Mouse (Mus musculus) heart, embryonic 15.5 days (tissue): ENCODE data around the gene Pgpep1l. TPM values are rescaled to one million over a fixed set of nuclear protein-coding genes. Genes with fewer than 3 reads are reported as not detected.

ENCODE experiments used
- ATAC-seq: fragments of 200-750 bp; cut with Nextera tagmentation; replicated peaks from 2 replicates; pipeline ENCODE4 v1.8.0; 2017; ENCODE audit warnings: low read depth, moderate TSS enrichment; ENCODE audit not compliant: insufficient number of reproducible peaks, insufficient read depth, low FRiP score
- H3K27ac ChIP-seq: fragments of 300-500 bp; sonication (generic); 2 replicates; pipeline ENCODE4 v1.5.1; 2015; ENCODE audit warnings: mild to moderate bottlenecking, inconsistent platforms
- H3K27me3 ChIP-seq: fragments of 300-500 bp; sonication (generic); 2 replicates; pipeline ENCODE4 v1.6.1; 2015; ENCODE audit warnings: inconsistent platforms
- H3K36me3 ChIP-seq: fragments of 300-500 bp; sonication (generic); 2 replicates; pipeline ENCODE4 v1.6.1; 2015; ENCODE audit warnings: mild to moderate bottlenecking, inconsistent platforms
- H3K4me1 ChIP-seq: fragments of 300-500 bp; sonication (generic); replicated peaks from 2 replicates; pipeline ENCODE4 v1.6.1; 2015; ENCODE audit warnings: inconsistent platforms
- H3K4me2 ChIP-seq: fragments of 300-500 bp; sonication (generic); 2 replicates; pipeline ENCODE4 v1.6.1; 2015; ENCODE audit warnings: inconsistent platforms, mild to moderate bottlenecking, moderate library complexity
- H3K4me3 ChIP-seq: fragments of 300-500 bp; sonication (generic); 2 replicates; pipeline ENCODE4 v1.5.1; 2015; ENCODE audit warnings: mild to moderate bottlenecking, inconsistent platforms
- H3K9ac ChIP-seq: fragments of 300-500 bp; sonication (generic); 2 replicates; pipeline ENCODE4 v1.6.1; 2015; ENCODE audit warnings: mild to moderate bottlenecking, inconsistent platforms
- H3K9me3 ChIP-seq: fragments of 300-500 bp; sonication (generic); replicated peaks from 2 replicates; pipeline ENCODE4 v1.6.1; 2016; ENCODE audit warnings: inconsistent platforms
- WGBS: fragments of 180-500 bp; shearing (Covaris S2); methylation state at CpG from one replicate; pipeline ENCODE4 v1.1.7; 2015; ENCODE audit warnings: mixed read lengths; 5-methylcytosine and 5-hydroxymethylcytosine counted together
- polyA plus RNA-seq: library from polyadenylated mRNA; unstranded; fragments of >200 nt; fragmentation: Nextera tagmentation; extraction: Ambion mirVana; gene quantifications from 2 replicates; pipeline ENCODE4 v1.2.1, GENCODE M21; 2015

Pgpep1l gene
- polyA plus RNA-seq, 1 experiment from 2014 or later = 0.25 TPM

DNA sequence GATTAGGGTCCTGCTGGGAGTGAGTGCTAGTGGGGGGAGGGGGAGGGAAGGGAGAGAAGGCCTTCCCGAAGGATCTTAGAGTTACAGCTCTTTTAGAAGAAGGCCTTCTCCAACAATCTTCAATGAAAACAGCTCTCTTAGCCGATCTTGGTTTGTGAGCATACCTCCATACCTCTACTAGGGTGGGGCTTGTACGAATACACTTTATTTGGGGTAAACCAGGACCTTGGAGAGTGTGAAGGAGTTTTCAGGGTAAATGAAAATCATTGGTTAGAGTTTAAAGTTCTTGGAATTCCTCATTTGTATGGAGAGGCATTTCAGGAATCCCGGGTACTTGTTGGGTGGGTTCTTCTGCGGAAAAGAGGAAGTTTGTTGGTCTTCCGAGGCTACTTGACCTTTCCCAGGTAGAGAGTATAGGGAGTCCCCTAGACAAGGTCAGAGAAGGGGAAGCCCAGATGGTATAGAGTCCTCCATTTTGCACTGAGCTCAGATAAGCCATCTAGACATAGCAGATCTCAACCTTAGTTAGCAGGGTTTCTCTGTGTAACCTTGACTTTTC lies 4.4 kb downstream of the Pgpep1l start:
- H3K4me1 ChIP-seq = peaks cover 35% of the 10 kb centered on the region

GRCm38 (mm10) chr7:68258326-68259150 lies 5.5 kb downstream of the Pgpep1l start:
- peak; percentile 87 for ATAC-seq
- no peak overlapping the region for H3K4me3 ChIP-seq
- WGBS = 38% methylated on average over 17 of the region's 17 CpGs
- no peaks in the 10 kb centered on the region for H3K36me3 ChIP-seq
- no peaks in the 10 kb centered on the region for H3K9me3 ChIP-seq
- H3K4me2 ChIP-seq = peak overlapping the region; percentile 30
- peaks cover 25% of the 10 kb centered on the region for H3K4me1 ChIP-seq
- peak overlapping the region; percentile 75 for H3K27ac ChIP-seq
- no peaks in the 10 kb centered on the region for H3K27me3 ChIP-seq
- H3K9ac ChIP-seq = no peak overlapping the region

More for the DNA sequence above, 4.4 kb downstream of the Pgpep1l start:
- WGBS = 61% methylated on average over 6 of the region's 6 CpGs
- no peaks in the 10 kb centered on the region for H3K9me3 ChIP-seq
- ATAC-seq = no peak
- no peaks in the 10 kb centered on the region for H3K36me3 ChIP-seq
- no peak overlapping the region for H3K4me3 ChIP-seq
- no peaks in the 10 kb centered on the region for H3K27me3 ChIP-seq
- no peak overlapping the region for H3K27ac ChIP-seq
- H3K9ac ChIP-seq = no peak overlapping the region
- H3K4me2 ChIP-seq = no peak overlapping the region

GRCm38 (mm10) chr7:68257767-68258166 lies 6.3 kb downstream of the Pgpep1l start:
- no peaks in the 10 kb centered on the region for H3K27me3 ChIP-seq
- 48% methylated on average over 2 of the region's 2 CpGs for WGBS
- no peaks in the 10 kb centered on the region for H3K36me3 ChIP-seq
- H3K27ac ChIP-seq = peak overlapping the region; percentile 75
- no peaks in the 10 kb centered on the region for H3K9me3 ChIP-seq
- no peak overlapping the region for H3K9ac ChIP-seq
- no peak overlapping the region for H3K4me3 ChIP-seq
- peaks cover 20% of the 10 kb centered on the region for H3K4me1 ChIP-seq
- peak overlapping the region; percentile 30; the same call in 1 of the 2 replicates for H3K4me2 ChIP-seq
- no peak for ATAC-seq

GRCm38 (mm10) chr7:68250902-68251301 lies 13.1 kb downstream of the Pgpep1l start:
- Histone ChIP-seq H3K4me2 (no peak overlapping the region), H3K9ac (no peak overlapping the region), H3K27ac (no peak overlapping the region), H3K9me3 (no peaks in the 10 kb centered on the region), H3K27me3 (no peaks in the 10 kb centered on the region), H3K36me3 (no peaks in the 10 kb centered on the region), H3K4me3 (no peak overlapping the region), H3K4me1 (no peaks in the 10 kb centered on the region)
- no peak for ATAC-seq
- WGBS = 83% methylated on average over 3 of the region's 3 CpGs

- Histone ChIP-seq H3K9ac (no peak overlapping the region), H3K4me1 (no peaks in the 10 kb centered on the region), H3K27ac (no peak overlapping the region), H3K9me3 (no peaks in the 10 kb centered on the region), H3K36me3 (no peaks in the 10 kb centered on the region), H3K4me3 (no peak overlapping the region), H3K4me2 (no peak overlapping the region), H3K27me3 (no peaks in the 10 kb centered on the region)
- ATAC-seq = no peak
- whole genome bisulfite sequencing = 45% methylated on average over 1 of the region's 1 CpGs
Measured at GRCm38 (mm10) chr7:68250411-68250810, 13.6 kb downstream of the Pgpep1l start.

- 69% methylated on average over 8 of the region's 8 CpGs for WGBS
- Histone ChIP-seq H3K36me3 (no peaks in the 10 kb centered on the region), H3K4me2 (no peak overlapping the region), H3K4me1 (no peaks in the 10 kb centered on the region), H3K9ac (no peak overlapping the region), H3K4me3 (no peak overlapping the region), H3K27me3 (no peaks in the 10 kb centered on the region), H3K9me3 (no peaks in the 10 kb centered on the region), H3K27ac (no peak overlapping the region)
- ATAC-seq = no peak
Measured at GRCm38 (mm10) chr7:68246249-68246648, 17.8 kb downstream of the Pgpep1l start.

DNA sequence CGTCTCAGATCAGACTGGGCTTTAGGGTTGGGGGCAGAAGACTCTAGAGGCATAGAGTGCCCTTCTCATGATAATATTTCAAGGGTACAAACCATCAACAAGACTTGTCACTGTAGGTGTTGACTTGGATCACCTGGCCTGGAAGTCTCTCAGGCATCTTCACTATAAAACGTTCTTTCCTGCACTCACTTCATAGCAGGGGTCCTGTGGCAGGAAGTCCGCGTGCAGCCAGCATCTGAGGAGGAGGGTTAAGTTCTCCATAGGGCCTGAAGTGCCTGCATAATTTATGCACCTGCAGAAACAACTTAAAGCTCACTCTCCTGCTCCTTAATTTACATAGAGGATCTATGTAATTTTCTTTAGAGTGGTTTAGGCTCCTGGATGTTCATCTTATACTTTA lies 18.4 kb downstream of the Pgpep1l start:
- no peak for ATAC-seq
- Histone ChIP-seq H3K27me3 (no peaks in the 10 kb centered on the region), H3K4me2 (no peak overlapping the region), H3K4me3 (no peak overlapping the region), H3K9me3 (no peaks in the 10 kb centered on the region), H3K27ac (no peak overlapping the region), H3K4me1 (no peaks in the 10 kb centered on the region), H3K9ac (no peak overlapping the region), H3K36me3 (no peaks in the 10 kb centered on the region)
- WGBS = 50% methylated on average over 4 of the region's 4 CpGs

- Histone ChIP-seq H3K9me3 (no peaks in the 10 kb centered on the region), H3K27ac (no peak overlapping the region), H3K4me3 (no peak overlapping the region), H3K4me2 (no peak overlapping the region), H3K9ac (no peak overlapping the region), H3K27me3 (no peaks in the 10 kb centered on the region), H3K36me3 (no peaks in the 10 kb centered on the region), H3K4me1 (no peaks in the 10 kb centered on the region)
- no peak for ATAC-seq
- 73% methylated on average over 9 of the region's 9 CpGs for WGBS
Measured at GRCm38 (mm10) chr7:68241205-68241604, 22.8 kb downstream of the Pgpep1l start.

GRCm38 (mm10) chr7:68239220-68239827 lies 24.7 kb downstream of the Pgpep1l start:
- Histone ChIP-seq H3K4me1 (no peaks in the 10 kb centered on the region), H3K9me3 (no peaks in the 10 kb centered on the region), H3K4me3 (no peak overlapping the region), H3K27me3 (no peaks in the 10 kb centered on the region), H3K9ac (no peak overlapping the region), H3K4me2 (no peak overlapping the region), H3K36me3 (no peaks in the 10 kb centered on the region), H3K27ac (no peak overlapping the region)
- 55% methylated on average over 11 of the region's 11 CpGs for WGBS
- ATAC-seq = no peak

- Histone ChIP-seq H3K36me3 (no peaks in the 10 kb centered on the region), H3K4me1 (peaks cover 15% of the 10 kb centered on the region), H3K27ac (no peak overlapping the region), H3K4me3 (no peak overlapping the region), H3K9me3 (no peaks in the 10 kb centered on the region), H3K27me3 (no peaks in the 10 kb centered on the region), H3K4me2 (no peak overlapping the region), H3K9ac (no peak overlapping the region)
- no peak for ATAC-seq
- WGBS = 76% methylated on average over 8 of the region's 8 CpGs
Measured at GRCm38 (mm10) chr7:68236817-68237216, 27.2 kb downstream of the Pgpep1l start.

DNA sequence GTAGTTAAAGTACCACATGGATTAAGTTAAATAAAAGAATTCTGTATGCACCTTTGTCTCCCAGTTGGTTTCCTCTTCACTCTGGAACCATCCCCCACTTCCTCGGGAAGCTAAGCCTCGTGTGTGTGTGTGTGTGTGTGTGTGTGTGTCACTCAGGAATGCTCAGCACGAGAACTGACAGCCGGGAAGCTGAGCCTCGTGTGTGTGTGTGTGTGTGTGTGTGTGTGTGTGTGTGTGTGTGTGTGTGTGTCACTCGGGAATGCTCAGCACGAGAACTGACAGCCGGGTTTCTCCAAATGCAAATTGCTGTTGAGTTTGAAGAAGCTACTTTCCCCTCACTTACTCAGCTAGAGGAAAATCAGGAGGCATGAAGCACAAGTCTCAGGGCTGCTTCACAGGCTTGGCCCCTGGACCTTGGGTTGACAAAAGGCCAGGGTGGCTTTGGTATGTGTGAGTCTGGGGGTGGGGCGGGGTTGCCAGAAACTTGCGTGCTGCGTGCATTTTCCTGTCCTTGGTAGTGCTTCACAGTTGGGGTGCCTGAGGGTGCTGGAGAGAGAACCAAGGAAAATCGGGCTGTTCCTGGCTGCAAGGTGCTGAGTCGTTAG lies 30.3 kb downstream of the Pgpep1l start:
- Histone ChIP-seq H3K4me1 (peaks cover 19% of the 10 kb centered on the region), H3K27me3 (no peaks in the 10 kb centered on the region), H3K9me3 (no peaks in the 10 kb centered on the region), H3K9ac (no peak overlapping the region), H3K4me3 (no peak overlapping the region), H3K4me2 (peak overlapping the region; percentile 34), H3K36me3 (no peaks in the 10 kb centered on the region), H3K27ac (peak overlapping the region; percentile 45; the same call in 1 of the 2 replicates)
- WGBS = 17% methylated on average over 13 of the region's 13 CpGs
- no peak; the same call in 1 of the 2 replicates for ATAC-seq
